Mouse (Mus musculus) cerebellum, postnatal 25 days (tissue): ENCODE measurements around the gene Cntn2.
"Not testable (repeated sequence)": the region's sequence is repeated elsewhere in the genome, so short reads cannot be mapped to it uniquely, and the experiment has no call there.

Experiments
- DNase-seq, 2 experiments: peaks; one replicate each; pipeline ENCODE4 v3.0.0; 2021; ENCODE audit warnings: mixed read lengths in 2 of 2

Gene Cntn2

GRCm38 (mm10) chr1:132511521-132511920 lies 31.5 kb downstream of the Cntn2 start:
- DNase-seq = peak; percentile 47 to 52

DNA sequence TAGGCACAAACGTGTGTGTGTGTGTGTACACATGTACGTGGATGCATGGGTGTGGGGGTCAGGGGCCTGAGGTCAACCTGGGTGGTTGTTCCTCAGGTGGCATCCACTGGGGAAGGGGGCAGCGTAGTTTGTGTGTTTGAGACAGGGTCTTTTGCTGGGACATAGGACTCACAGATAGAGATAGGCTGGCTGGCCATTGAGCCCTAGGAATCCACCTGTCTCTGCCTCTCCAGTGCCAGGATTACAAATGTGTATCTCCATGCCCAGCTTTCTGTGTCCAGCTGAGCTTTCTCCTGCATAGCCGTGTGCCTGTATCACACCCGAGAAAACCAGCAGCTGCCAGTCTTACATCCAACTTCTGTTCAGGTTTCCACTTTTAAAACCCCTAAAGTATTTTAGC lies 33.3 kb downstream of the Cntn2 start:
- DNase-seq = peak; percentile 53

DNA sequence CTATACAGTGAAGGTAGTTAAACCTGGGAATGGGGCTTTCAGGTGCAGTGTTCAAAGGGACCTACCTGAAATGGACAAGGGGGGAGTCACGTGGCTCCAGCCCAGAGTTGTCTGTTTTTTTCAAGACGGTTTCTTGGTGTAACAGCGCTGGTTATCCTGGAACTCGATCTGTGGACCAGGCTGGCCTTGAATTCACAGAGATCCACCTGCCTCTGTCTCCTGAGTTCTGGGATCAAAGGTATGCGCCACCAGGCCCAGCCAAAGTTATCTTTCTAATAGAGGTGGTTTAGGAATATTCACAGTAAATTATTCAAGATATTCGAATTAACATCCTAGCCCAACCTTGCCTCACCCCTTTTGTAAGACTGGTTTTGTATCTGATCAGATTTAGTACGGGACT lies 36.4 kb downstream of the Cntn2 start:
- no peak for DNase-seq

GRCm38 (mm10) chr1:132506058-132506457 lies 37.0 kb downstream of the Cntn2 start, which contains the start of gene Tmem81:
Tmem81 (plus strand) TSS chr1:132506230.
- no peak for DNase-seq

- no peak for DNase-seq
These were observed 37.9 kb downstream of the Cntn2 start for GRCm38 (mm10) chr1:132505155-132505554.

DNA sequence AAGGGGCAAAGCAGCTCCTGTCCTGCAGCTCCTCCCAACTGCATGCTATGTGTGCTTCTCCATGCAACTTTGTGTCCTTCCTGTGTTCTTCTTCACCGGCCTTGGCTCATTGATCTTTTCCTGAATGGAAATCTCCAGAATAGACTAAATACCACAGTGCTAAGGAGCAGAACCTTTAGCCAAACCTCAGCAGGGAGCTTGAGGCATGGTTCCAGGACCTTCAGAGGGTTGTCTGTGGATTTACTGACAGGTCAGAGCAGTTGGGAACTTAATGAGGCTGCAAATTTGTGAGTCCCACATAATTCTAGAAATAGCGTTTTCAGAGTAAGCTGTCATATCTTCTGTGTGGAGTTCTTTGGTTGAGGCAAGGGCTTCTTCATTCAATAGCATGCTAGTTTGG lies 42.5 kb downstream of the Cntn2 start:
- DNase-seq = peak; percentile 56 to 69

- DNase-seq = no peak
These were observed 59.3 kb downstream of the Cntn2 start for GRCm38 (mm10) chr1:132483759-132484158.

DNA sequence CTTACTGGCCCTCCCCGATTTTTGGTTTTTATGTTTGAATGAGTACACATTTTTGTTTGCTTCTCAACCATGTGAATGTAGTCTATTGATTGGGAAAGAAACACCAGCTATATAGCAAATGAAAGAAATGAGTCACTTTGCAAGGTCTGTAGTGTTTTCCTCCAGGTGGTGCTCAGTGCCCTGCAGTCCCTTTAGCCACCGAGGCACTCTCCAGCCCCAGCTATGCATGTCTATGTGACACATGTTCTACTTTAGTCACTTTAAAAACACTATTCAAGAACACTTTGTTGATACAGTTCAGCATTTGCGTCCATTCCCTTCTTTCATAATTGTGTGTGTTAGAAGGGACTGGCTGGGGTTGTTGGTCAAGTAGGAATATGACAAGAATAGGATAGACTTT lies 59.8 kb downstream of the Cntn2 start:
- DNase-seq = no peak

DNA sequence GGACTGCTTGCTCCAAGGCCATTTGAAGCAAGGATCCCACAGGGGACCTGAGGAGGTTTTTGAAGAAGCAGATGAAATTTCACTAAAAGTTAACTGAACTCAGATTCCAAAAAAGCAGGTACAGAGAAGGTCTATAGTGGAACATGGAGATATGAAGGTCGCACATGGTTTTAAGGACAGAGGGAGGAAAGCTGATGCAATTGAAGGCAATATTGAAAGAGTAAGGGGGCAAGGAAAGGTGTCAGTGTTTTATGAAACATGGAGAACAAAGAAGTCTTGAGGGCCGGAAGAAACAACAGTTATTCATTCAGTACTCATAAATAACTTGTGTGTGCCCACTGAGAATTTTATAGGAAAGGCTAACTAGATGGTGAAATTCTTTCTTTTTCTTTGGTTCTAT lies 61.4 kb downstream of the Cntn2 start:
- no peak for DNase-seq

DNA sequence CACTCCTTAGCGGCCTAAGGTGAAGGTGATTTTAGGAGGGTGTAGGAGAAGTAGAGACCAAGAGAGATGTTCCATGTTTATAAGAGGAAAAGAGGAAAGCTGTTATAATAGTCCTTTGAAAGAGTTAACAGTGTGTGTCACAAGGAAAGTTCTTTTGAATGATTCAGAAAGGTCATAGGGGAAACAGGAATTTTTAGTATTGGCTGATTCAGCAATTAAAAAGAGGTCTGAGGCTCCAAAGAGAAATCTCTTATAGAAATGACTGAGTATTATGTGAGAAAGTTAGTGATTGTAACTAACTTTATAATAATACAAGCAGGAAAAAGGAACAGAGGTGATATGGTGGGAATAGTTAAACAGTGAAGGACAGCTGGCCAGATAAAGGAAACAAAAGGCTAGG lies 63.6 kb downstream of the Cntn2 start:
- DNase-seq = no peak

DNA sequence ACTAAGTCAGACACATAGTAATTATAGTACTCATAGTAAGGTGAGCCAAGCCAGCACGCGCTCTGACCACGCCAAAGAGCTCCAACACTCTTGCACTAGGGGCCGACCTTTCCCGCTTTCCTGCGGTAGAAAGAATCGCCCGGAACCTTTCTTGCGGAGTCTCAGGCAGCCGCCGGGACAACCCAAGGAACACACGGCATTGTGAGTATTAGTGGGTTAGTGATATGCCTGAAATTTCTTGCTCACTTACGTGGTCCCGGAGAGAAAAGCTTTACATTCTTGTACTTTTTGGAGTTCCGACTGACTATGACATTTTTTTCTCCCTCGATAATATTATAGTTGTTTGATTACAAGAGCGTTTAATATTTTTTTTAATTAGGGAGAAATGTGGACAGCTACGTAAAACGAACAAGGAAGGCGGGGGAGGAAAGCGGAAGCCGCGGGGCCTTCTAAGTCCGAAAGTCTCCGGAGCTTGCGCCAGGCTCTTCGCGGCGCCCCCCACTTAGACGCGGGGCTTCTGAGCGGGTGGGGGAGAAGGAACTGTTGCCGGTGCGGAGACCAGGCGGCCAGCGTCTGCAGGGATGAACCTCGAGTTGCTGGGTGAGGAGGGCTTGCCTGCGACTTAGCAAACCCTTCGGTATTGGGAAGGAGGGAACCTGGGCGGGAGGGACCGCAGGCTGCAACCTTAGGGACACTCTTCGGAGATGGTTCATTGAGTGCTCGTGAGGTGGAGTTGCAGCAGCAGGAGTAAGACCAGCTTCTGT lies 65.9 kb downstream of the Cntn2 start, which contains the start of gene Rbbp5:
Gene Rbbp5 (plus strand): TSS at position 438 of the 764 bp plus-strand sequence.
- peak; percentile 91 to 93 for DNase-seq

- DNase-seq = no peak
These were observed 66.5 kb downstream of the Cntn2 start for GRCm38 (mm10) chr1:132476575-132476927.

GRCm38 (mm10) chr1:132474496-132474895 lies 68.6 kb downstream of the Cntn2 start:
- DNase-seq = no peak

- no peak for DNase-seq
These were observed 70.5 kb downstream of the Cntn2 start for GRCm38 (mm10) chr1:132472537-132472936.

GRCm38 (mm10) chr1:132471499-132471898 lies 71.6 kb downstream of the Cntn2 start:
- no peak for DNase-seq

DNA sequence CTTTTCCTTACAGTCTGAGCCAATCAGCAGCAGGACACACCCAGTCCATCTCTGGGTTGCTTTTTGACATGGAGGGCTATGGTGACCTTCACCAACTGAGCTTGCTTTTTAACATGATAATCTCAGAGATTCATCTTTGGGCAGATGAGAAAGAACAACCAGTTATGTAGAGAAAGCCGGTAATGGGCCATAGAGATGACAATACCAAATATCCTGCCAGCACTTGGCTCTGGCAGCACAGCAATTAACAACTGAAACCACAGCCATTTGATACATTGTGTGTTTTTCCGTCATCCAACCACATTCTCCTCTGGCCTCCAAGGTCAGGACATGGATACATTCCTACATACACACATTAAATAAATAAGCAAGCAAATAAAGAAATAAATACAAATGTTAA lies 72.0 kb downstream of the Cntn2 start:
- no peak for DNase-seq

GRCm38 (mm10) chr1:132470031-132470430 lies 73.0 kb downstream of the Cntn2 start:
- DNase-seq = not testable (repeated sequence)

GRCm38 (mm10) chr1:132469519-132469918 lies 73.5 kb downstream of the Cntn2 start:
- no peak for DNase-seq

- DNase-seq = peak in 1 of 2 experiments; percentile 18
These were observed 74.1 kb downstream of the Cntn2 start for GRCm38 (mm10) chr1:132468926-132469325.

DNA sequence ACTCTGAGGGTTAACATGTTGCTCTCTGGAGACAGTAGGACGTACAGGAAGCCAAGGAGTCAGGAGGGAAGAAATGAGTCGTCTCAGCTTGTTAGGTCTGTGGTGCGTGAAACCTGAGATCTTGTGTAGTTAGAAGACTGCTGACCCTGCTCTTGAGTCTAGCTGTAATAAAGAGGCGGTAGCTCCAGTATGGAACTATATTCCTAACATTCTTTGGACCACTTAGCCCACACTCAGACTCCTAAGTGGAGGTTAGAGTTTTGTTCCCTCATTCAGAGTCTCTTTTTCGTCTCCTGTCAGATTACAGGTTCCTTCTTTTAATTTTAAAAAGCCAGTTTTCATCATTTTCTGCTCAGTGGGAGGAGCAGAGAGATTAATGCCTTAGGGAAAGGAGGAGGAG lies 78.4 kb downstream of the Cntn2 start:
- no peak for DNase-seq
